Mouse (Mus musculus) bone marrow macrophage, adult 2 months (primary cell): ENCODE measurements around the gene Armc6.

Source experiments
- CTCF ChIP-seq: IDR thresholded peaks from 2 replicates; pipeline ENCODE4 v1.5.1; 2012; ENCODE audit warnings: low read depth, mild to moderate bottlenecking, low read length, moderate library complexity
- POLR2A ChIP-seq: IDR thresholded peaks from 2 replicates; pipeline ENCODE4 v1.6.1; 2012; ENCODE audit warnings: mild to moderate bottlenecking, low read depth, low read length, borderline replicate concordance

- TF ChIP-seq POLR2A = no peak
- TF ChIP-seq CTCF = no peak
These were observed 20.4 kb upstream of the Armc6 start for GRCm38 (mm10) chr8:70254628-70255027.
